Mouse (Mus musculus) CH12.LX (cell line): ENCODE data around the gene Efemp2.

Experiments
- CTCF ChIP-seq, 2 experiments: IDR thresholded peaks in 1 of 2; conservative IDR thresholded peaks in 1 of 2; 2 replicates each; pipeline ENCODE4 v1.5.1; 2011 to 2012; ENCODE audit warnings: low read depth in 2 of 2, low read length in 2 of 2, improper control_type of control experiment in 1 of 2, inconsistent platforms in 1 of 2, mild to moderate bottlenecking in 1 of 2, moderate library complexity in 1 of 2
- KAT2A ChIP-seq: IDR thresholded peaks from 2 replicates; pipeline ENCODE4 v1.6.1; 2012; ENCODE audit warnings: low read length, improper control_type of control experiment, inconsistent platforms; ENCODE audit not compliant: insufficient replicate concordance
- MAZ ChIP-seq: IDR thresholded peaks from 2 replicates; pipeline ENCODE4 v1.6.1; 2012; ENCODE audit warnings: low read depth, mild to moderate bottlenecking, inconsistent platforms, low read length, improper control_type of control experiment, moderate library complexity
- MXI1 ChIP-seq: IDR thresholded peaks from 2 replicates; pipeline ENCODE4 v1.6.1; 2011; ENCODE audit warnings: mild to moderate bottlenecking, low read depth, low read length, improper control_type of control experiment
- PAX5 ChIP-seq: IDR thresholded peaks from 2 replicates; pipeline ENCODE4 v1.6.1; 2012; ENCODE audit warnings: low read length, inconsistent platforms, mixed read lengths
- POLR2A ChIP-seq: IDR thresholded peaks from 2 replicates; pipeline ENCODE4 v1.6.1; 2011; ENCODE audit warnings: low read depth, mild to moderate bottlenecking, improper control_type of control experiment, low read length
- RCOR1 ChIP-seq: conservative IDR thresholded peaks from 2 replicates; pipeline ENCODE4 v1.6.1; 2012; ENCODE audit warnings: low read depth, mild to moderate bottlenecking, inconsistent platforms, low read length, improper control_type of control experiment
- TCF12 ChIP-seq: IDR thresholded peaks from 2 replicates; pipeline ENCODE4 v1.6.1; 2014; ENCODE audit warnings: low read depth, mild to moderate bottlenecking, inconsistent platforms, low read length, improper control_type of control experiment
- ZNF384 ChIP-seq: IDR thresholded peaks from 2 replicates; pipeline ENCODE4 v1.6.1; 2012; ENCODE audit warnings: low read depth, low read length, improper control_type of control experiment, inconsistent platforms

DNA sequence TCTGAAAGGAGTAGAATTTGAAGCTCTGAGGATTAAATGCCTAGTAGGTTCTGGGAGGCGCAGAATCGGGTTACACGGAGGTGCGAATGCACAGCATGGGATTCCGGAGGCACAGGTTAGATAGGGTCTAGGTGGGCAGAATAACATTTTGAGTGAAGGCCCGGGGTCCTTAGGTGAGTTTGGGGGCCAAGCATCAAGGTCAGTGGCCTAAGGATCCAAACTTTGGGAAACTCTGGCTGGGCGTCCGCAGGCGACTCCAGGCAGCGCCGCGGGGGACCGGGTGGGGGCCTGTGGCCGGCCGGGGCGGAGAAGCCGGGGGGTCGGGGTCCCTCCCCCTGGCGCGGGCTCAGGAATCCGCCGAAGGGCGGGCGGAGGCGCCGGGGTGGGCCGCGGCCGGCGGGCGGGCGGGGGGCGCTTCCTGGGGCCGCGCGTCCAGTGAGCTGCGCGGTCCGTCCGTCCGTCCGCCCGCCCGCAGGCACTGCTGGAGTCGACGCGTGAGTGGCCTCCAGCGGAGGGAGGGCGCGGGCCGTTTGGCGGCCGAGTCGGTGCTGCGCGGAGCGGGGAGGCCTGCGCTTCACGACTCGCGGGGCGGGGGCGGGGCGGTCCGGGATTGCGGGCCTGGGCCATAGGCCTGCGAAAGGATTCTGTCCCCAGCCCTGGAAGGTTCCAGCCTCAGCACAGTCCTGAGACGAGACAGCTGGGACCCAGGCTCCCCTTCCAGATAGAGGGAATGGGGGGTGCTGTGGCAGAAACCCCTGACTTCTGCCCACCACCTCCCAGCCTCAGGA is 721 bp downstream of the Efemp2 start:
- no peak for TF ChIP-seq MAZ
- no peak for TF ChIP-seq PAX5
- no peak for TF ChIP-seq CTCF (conservative IDR thresholded peaks at IDR 0.05 in 1 of 2, IDR thresholded peaks at IDR 0.05 in 1 of 2; ENCODE audit: low read depth in 2 of 2, low read length in 2 of 2)
- TF ChIP-seq TCF12, result no peak
- no peak for TF ChIP-seq POLR2A
- no peak for TF ChIP-seq RCOR1
- TF ChIP-seq KAT2A, result no peak
- TF ChIP-seq ZNF384, result no peak
- no peak for TF ChIP-seq MXI1
